Mouse (Mus musculus) bone marrow macrophage, adult 2 months (primary cell): Measurements from ENCODE around the gene Nup160.

Experiments
- CTCF ChIP-seq: IDR thresholded peaks from 2 replicates; pipeline ENCODE4 v1.5.1; 2012; ENCODE audit warnings: low read depth, mild to moderate bottlenecking, low read length, moderate library complexity
- POLR2A ChIP-seq: IDR thresholded peaks from 2 replicates; pipeline ENCODE4 v1.6.1; 2012; ENCODE audit warnings: mild to moderate bottlenecking, low read depth, low read length, borderline replicate concordance

- no peak for TF ChIP-seq CTCF
- TF ChIP-seq POLR2A = no peak
Observed at GRCm38 (mm10) chr2:90765123-90765522, 88.1 kb downstream of the Nup160 start.
